Mouse (Mus musculus): ENCODE results near the gene Pkhd1.
"Not testable (repeated sequence)": the region's sequence is repeated elsewhere in the genome, so short reads cannot be mapped to it uniquely, and the experiment has no call there.

The Pkhd1 gene

DNA sequence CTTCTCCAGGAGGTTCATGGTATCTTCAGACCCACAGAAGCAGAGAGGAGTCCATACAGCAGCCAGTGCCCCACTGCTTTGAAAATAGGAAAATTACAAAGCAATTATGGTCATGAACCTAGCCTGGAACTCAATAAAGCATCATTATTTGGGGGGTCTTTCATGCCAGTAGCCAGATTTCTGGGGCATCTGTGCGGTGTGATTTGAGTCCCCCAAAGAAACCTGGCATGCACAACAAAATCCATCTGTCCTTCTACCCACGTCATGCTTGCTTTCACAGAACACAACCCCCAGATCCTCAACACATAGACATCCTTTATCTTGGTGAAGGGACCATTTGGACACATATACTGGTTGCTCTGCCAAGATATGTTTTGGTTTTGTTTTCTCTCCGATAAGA is 316.2 kb downstream of the Pkhd1 start:
- DNase-seq (ENCODE audit: low read depth): no peak

DNA sequence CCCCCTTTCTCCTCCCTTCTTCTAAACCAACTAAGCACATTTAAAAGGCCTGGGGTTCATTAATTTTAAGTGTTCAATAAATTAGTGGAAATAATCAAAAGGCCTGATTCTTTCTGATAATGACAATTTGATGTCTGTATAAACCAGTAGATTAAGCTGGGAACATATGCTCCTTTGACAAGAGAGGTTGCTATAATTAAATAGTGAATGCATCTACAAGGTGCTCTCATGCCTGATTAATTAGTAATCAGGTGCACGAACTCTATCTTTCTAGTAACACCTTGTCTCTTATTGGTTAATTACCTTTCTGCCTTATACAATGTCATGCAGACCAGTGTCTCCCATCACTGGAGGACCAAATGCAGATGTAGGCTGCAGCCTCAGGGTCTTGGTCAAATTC is 329.2 kb downstream of the Pkhd1 start:
- no peak for DNase-seq (ENCODE audit: low read depth)

DNA sequence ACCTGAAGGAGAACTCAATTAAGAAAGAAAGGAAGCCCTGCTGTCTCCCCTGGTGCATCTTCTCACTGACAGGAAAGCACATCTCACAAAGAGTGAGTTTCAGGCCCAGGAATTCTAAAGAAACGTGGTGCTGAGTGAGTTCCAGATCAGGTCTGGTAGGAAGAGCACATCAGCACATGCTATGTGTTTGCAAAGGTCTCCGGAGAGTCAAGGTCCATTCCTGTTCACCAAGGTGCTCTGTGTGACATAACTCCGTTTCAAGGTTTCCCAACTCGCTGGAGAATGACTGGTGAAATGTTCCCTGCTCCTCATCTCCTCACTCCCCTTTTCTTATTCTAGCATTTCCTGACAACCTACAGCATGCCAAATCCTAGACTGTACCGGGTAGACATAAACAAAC is 357.5 kb downstream of the Pkhd1 start:
- DNase-seq (ENCODE audit: low read depth): no peak

DNA sequence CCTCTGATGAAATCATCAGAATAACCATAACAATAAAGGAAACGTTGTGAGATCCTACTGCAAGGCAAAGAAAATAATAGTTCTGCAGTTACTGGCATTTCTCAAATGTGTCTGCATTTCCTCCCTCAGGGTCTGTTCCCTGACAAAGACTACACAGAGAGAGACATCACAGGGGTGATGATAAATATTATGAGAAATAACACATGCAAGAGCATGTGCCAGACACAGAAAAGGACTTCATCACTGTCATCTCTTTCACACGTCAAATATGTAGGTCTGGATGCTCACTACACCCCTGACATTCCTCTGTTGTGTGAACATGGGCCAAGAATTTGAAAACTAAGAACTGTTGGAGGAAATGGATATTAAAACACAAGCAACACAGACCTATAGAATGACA is 369.7 kb downstream of the Pkhd1 start:
- DNase-seq (ENCODE audit: low read depth): no peak

DNA sequence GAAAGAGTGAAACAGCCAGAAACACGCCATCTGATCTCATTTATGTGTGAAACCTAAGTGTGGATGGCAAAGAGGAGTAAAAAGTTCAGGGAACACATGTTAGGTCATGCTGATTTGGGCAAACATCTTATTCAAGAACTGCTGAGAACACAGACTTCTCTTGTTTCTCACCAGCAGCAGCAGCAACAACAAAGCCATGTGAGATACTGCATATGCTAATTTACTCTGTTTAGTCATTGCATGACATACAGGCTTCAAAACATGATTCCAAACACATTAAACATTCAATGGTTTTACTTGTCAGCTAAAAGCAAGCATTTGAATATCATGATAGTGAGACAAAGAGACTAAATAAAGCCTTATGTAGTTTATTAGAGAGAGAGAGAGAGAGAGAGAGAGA is 401.2 kb downstream of the Pkhd1 start:
- no peak for DNase-seq (ENCODE audit: low read depth)

DNA sequence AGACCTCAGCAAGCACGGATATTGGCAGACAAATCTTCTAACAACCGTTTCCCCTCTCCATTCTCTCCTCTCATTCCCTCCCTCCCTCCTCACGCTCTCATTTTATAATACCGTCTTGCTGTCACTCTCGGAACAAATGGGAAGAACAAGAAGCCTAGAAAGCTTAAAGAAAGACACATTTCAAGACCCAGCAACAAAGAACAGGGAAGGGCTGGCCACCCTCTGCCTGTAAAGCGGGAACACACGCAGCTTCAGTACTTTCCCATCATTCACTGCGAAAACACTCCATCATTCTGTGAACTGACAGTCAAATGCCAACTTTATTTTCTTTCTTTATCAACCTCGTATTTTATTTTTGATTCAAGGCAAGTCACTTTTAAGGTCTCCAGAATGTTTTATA is 427.4 kb downstream of the Pkhd1 start:
- no peak for DNase-seq (ENCODE audit: low read depth)

DNA sequence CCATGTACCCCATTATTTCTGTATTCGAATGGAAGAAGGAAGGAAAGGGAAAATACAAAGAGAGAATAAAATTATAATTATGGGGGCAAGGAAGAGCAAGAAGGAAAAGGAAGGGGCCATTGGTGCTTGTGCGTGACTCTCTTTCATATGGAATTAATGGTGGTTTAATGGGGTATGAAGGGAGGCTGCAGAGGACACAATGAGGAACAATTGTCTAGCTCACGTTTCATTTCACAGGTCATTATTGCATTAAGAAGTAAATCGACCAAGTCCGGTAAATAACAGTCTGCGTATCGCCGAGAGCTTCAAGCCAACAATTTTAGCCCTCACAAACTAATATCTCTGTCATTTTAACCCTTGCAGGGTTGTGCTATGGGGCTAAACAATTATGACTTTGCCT is 437.7 kb downstream of the Pkhd1 start:
- no peak for DNase-seq (ENCODE audit: low read depth)

DNA sequence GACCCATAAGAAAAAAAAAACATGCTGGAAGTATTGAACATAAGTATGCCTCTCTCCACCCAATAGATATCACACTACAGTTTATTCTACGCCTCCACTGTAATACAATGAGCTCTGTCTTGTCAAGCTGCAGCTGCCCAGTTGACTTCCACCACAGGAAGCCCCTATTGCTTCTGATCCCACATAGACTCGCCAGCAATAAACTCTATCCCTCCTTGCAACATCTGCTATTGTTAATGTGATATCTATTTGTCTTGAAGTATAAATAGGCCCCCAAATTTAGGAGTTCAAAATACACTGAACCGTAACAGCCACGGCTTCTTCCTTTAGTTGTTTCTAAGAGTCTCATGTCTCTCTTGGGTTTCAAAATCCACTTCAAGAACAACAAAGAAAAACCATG is 446.7 kb downstream of the Pkhd1 start:
- no peak for DNase-seq (ENCODE audit: low read depth)

DNA sequence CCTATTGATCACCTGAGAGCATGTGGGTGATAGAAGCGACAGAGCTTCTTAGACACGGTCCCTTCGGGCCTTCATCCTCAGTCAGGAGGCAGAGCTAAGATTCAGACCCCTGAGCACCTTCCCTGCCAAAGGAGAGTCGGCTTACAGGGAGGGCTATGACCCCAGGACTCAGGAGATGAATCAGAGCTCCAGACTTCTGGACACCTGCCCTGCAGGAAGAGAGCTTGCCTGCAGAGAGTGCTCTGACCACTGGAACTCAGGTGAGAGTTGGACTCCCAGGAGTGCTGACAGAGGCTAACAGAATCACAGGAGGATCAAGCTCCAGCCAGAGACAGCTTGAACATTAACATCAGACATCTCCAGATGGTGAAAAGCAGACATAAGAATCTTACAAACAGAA is 467.2 kb downstream of the Pkhd1 start:
- not testable (repeated sequence) for DNase-seq (ENCODE audit: low read depth)

DNA sequence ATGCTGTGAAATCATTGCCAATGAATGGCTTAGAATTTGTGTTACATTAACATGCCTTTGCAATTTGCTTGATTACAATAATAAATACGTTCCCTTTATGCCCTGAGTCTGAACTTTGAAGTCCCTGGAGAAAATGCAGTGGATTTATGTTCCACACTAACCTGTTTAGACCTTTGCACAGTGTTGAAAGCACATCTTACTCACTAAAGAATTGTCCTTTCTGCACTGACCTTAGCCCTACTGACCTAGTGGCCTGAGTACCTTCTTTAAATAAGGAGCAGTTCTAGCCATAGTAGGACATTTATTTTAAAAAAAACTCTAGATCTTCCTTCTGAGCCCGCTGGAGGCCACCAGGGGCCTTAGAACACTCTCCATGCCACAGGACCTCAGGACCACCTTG is 467.8 kb downstream of the Pkhd1 start:
- no peak for DNase-seq (ENCODE audit: low read depth)

DNA sequence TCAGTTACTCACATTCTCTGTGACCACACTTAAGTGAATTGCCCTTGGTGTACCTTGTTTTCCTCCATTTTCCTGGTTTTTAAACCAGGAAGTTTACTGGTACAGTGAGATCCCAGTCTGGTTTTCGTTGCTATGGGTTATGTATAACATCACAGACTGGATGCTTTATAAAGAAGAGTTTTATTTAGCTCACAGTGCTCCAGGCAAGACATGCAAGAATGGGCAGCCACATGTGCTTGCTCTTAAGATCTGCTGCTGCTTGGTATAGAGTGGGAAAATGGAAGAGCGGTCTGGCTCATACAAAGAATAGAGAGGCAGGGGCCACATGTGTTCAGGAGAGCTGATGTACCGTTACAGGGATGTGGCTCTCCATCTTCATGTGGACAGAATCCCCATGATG is 481.7 kb downstream of the Pkhd1 start:
- no peak for DNase-seq (ENCODE audit: low read depth)

DNA sequence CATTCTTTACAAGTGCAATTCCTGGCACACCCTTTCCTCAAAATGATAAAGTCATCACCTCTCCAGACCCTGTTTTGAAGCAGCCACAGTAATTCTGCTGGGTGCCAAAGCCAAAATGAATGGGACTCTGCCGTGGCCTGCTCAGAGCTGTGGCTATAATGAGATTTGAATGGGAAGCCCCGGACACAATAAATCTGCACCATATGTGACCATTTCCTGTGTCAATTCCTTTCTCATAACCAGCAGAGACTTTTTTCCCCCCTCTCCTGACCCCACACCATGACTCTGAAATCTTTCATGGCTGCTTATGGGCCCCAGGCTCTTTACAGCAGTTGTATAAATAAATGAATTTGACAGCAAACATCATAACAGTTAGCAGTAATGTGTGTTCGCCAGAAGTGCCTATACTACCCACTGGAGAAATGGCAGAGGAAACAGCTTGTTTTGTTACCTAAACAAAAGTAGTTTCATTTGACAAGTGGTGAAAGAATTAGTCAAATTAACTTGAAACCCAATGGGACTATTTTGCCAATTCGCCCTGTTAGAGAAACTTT is 482.7 kb downstream of the Pkhd1 start:
- no peak for DNase-seq (ENCODE audit: low read depth)

DNA sequence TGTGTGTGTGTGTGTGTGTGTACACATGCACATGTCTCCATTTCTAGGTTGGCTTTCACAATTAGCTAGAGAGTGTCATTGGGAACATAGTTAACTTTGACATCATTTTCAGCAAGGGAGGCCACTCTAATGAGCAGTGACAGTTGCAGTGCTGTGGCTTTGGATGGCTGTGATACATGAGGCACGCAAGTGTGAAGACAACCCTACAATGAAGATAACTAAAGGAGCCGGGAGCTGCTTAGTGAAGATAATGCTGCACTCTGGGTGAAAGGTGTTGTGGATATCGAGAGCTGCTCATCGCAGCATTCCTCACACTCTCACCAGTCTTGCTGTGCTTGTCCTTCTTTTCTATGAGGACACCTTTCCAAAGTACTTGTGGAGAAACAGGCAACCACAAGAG is 484.2 kb downstream of the Pkhd1 start:
- DNase-seq (ENCODE audit: low read depth): no peak

DNA sequence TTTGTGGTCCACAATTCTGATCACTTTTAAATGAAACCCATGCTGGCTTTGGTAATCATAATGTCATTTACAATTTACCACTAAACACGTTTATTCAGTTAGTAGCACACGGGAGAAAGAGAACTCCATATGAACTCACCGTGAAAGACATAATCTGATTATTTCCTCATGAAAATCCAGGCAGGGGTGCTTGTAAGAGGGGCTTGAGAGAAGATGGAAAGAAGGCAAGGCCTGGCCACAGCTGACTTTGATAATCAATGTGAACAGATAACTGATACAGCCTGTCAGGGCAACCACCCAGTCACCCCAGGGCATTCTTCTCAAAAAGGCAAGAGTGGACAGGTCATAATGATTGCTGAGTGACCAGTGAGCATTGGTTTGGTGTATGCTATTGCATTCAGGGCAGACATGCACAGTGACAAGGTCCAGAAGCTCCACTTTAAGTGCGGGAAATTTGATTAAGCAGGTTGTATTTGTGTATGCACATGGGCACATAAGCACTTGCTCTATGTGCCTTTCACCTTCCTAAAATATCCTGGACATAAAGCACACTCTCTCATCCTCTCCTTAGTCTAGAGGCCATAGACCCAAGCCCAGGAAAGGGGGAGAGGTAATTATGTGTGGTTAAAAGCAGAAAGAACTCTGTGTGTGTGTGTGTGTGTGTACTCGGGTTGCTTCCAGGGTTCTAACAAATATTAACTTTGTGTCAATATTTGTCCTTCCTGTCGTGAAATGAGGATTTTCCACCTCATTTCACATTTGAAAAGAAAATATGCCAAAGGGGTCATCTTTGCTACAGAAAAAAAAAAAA is 485.9 kb downstream of the Pkhd1 start:
- DNase-seq (ENCODE audit: low read depth): no peak

DNA sequence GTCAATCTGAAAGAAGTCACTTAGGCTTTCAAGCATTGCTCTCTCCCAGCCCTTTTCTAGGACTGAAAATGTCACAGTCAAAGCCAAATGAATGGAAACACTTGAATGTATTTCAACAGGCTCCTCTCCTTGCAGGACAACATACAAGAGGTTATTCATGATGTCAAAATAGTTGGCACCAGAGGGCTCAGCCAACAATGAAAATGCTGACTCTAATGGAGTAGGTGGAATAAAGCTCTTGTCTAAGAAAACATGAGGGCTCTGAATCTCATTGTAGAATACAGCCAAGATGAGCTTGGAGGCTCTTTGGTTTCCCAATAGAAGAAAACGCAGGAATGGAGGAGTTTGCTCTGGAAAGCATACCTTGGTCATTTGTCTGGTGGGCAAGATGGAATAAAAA is 500.5 kb downstream of the Pkhd1 start:
- no peak for DNase-seq (ENCODE audit: low read depth)

DNA sequence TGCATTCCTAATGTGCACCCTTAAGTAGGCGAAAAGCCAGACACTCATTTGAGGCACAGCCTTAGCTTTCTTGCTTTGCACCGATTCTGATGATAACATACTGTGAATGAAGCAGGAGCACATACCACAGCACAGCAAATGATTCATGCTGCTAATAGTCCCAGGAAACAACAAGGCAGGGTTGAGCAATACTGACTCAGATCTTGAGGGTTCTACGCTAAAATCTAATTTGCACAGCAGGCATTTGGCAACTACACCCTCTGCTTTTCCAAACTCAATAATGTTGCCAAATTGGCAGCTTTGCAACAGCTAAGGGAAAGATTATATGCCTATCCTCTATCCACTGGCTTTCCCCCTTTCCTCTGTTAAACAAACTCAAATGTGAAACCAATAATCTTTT is 548.1 kb downstream of the Pkhd1 start:
- DNase-seq (ENCODE audit: low read depth): peak; percentile 45

DNA sequence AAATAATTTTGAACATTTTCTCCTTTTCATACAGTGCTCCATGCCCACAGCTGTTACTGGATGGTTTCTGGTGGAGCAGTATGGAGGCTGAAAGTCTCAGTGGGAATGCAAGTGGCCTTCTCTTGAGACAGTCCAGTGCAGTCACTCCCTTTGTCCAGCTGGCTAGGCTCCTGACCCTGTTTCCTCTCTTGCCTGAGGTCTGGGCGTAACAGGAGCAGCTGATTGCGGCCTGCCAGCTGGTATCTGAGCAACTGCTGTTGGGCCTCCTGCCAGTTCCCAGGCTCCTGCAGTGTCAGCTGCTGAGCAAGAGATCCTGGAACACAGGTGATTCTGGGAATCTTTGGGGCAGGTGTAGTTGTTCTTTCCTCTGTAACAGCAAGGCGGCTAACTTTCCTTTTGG is 559.6 kb downstream of the Pkhd1 start:
- DNase-seq (ENCODE audit: low read depth): no peak

DNA sequence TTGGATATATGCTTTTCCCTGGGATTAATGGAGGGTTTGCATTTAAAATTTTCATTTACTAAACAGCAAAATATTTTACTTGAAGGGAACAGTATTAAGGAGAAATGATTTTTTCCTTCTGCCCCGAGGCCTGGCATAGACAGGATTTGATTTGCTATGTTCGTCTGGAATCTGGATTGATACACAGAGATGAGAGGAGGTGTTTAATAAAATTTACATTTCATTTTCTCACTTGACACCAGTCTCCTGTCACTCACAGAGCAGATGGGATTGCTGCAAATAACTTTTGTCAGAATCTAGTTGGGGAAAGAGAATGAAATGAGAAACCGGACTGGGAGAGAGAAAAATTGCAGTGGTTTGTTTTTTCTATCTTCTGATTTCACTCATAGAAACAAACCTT is 578.5 kb downstream of the Pkhd1 start:
- DNase-seq (ENCODE audit: low read depth): no peak

DNA sequence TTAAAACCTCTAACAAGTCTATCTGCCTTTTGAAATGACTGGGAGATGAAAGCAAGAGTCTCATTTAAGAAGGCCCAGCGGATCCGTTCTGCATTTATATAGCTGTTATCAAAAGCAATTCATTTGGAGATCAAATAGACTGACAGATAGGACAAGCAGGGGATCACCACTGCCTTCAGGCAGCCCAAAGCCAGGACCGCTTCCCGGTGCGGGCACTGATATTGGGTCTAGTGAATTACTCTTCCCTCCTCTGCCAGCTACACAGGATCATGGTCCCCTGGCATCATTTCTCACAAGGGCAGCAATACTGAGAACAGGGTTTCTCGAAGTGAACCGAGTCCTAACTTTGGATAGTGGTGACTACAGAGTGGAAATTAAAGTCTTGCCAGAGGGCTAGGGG is 582.6 kb downstream of the Pkhd1 start:
- DNase-seq (ENCODE audit: low read depth): no peak

DNA sequence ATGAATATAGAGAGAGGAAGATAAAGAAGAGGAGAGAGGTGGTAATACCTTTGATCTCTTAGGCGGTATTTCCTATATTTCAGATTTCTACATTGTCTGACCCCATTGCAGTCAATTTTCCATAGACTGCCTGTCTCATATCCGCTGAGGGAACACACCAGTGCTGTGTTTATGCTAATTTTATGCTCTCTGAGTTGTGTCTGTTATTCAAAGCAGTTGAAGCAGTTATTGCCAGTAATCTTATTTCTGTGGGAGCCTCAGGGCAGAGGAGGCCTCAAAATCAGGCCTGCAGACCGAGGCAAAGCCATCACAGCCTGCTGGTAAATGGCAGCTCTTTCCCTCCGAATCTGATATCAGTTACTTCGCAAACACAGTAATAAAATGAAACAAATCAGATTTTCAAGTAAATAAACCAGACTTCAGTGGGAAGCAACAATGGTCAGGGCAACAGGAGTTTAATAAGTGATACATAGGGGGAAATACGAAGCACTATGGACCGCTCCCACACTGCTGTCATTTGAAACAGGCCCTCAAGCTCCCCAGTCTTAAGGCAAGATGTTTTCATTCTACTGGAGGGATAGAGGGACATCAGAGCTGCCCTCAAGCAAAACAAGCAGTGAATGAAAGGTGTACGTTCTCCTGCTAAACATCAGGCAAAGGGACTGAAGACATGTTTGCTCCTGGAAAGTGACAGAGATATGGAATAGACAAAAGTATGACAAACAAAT is 599.5 kb downstream of the Pkhd1 start:
- no peak for DNase-seq (ENCODE audit: low read depth)

DNA sequence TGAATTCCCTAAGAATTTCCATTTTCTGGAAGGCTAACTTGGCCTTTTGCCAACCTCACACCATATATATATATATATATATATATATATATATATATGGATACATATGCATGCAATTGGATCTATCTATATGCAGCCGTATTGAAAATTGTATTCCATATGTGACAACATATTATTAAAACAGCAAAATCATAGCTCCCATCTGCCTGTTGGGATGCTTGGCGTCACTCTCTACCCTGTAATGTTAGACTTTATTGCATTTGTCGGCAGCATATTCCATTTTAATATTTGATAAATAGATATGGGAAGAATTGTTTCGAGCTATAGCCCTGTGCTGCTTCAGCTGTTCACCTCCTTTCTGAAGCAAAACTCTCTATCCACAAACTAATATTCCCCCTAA is 600.2 kb downstream of the Pkhd1 start:
- DNase-seq (ENCODE audit: low read depth): no peak

Measured in NIH3T3 (cell line).